ENCODE assay signal across 15 mouse cellular contexts in genomic region chr3:32622106-32622505, GRCm38 (mm10).
"Had no signal": no experiment of that assay in that cellular context is flagged by ENCODE, and none has a peak within 500 bp of the region (broad histone marks: within the 10 kb centered on the region; RNA-seq: fewer than 3 reads in every experiment).

No protein-coding gene starts in this region.

- H3K27ac ChIP-seq: neural tube, embryonic 15.5 days; stomach, embryonic 15.5 days; stomach, postnatal 0 days had no signal

- H3K27me3 ChIP-seq: neural tube, embryonic 15.5 days; stomach, embryonic 15.5 days had no signal

- H3K9ac ChIP-seq: neural tube, embryonic 15.5 days; stomach, embryonic 15.5 days had no signal

- H3K36me3 ChIP-seq: neural tube, embryonic 15.5 days; stomach, embryonic 15.5 days had no signal

- H3K4me3 ChIP-seq: neural tube, embryonic 15.5 days; stomach, embryonic 15.5 days had no signal

- H3K9me3 ChIP-seq: neural tube, embryonic 15.5 days; stomach, embryonic 15.5 days had no signal

- H3K4me1 ChIP-seq: stomach, embryonic 15.5 days had no signal

- DNase-seq: retina, postnatal 1 day; right cerebral cortex, adult 18-20 months; right cerebral cortex, postnatal 14 days; right cerebral cortex, postnatal 25 days; right cerebral cortex, postnatal 4 days; spleen, adult 18-20 months; thymus, adult 18-20 months; thymus, adult 2 months; thymus, postnatal 14 days; thymus, postnatal 25 days; thymus, postnatal 36 days; thymus, postnatal 4 days had no signal
